Mouse (Mus musculus): ENCODE measurements around the gene Gm960. TPM values are rescaled to one million over a fixed set of nuclear protein-coding genes. Genes with fewer than 3 reads are reported as not detected.

The Gm960 gene
- polyA plus RNA-seq, 1 experiment from 2014 or later = 2.0 TPM

DNA sequence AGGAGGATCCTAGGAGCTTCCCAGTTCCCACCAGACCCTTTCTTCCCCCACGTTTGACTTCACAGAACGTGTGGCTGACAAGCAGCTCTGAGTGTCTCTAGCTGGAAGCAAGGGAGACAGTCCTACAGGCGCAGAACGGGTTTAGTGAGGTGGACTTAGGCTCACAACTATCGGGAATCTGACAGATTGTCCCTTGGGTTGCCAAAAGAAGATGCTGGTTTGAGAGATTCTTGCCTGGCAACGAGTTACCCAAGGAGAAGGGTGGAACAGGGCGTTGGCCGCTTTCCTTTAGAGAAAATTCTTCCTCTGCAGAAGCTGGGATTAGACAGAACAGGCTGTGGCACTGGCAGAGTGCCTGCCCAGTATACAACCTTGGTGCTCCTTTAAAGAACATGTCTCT, 388 bp upstream of the Gm960 start:
- Histone ChIP-seq H3K36me3 (ENCODE audit: insufficient read depth, low read length) (no peaks in the 10 kb centered on the region), H3K9me3 (ENCODE audit: low read length) (no peaks in the 10 kb centered on the region), H3K4me1 (ENCODE audit: insufficient read depth, low read length) (peaks cover 9% of the 10 kb centered on the region), H3K4me2 (replicated peaks; ENCODE audit: low read depth, low read length) (peak overlapping the region; percentile 90), H3K27me3 (ENCODE audit: insufficient read depth, low read length) (peaks cover 48% of the 10 kb centered on the region), H3K4me3 (ENCODE audit: low read length) (no peak overlapping the region), H3K9ac (replicated peaks; ENCODE audit: low read length) (peak overlapping the region; percentile 73; the same call in 1 of the 2 replicates), H3K27ac (ENCODE audit: low read length) (no peak overlapping the region)
- WGBS = 28% methylated on average over 8 of the region's 8 CpGs
- no peak for ATAC-seq (ENCODE audit: low FRiP score, low TSS enrichment)

- Histone ChIP-seq H3K4me3 (ENCODE audit: low read length) (peak overlapping the region; percentile 63), H3K9ac (replicated peaks; ENCODE audit: low read length) (peak overlapping the region; percentile 73), H3K4me1 (ENCODE audit: insufficient read depth, low read length) (peaks cover 9% of the 10 kb centered on the region), H3K9me3 (ENCODE audit: low read length) (no peaks in the 10 kb centered on the region), H3K4me2 (replicated peaks; ENCODE audit: low read depth, low read length) (peak overlapping the region; percentile 90), H3K36me3 (ENCODE audit: insufficient read depth, low read length) (no peaks in the 10 kb centered on the region), H3K27ac (ENCODE audit: low read length) (no peak overlapping the region), H3K27me3 (ENCODE audit: insufficient read depth, low read length) (peaks cover 52% of the 10 kb centered on the region)
- 77% methylated on average over 9 of the region's 9 CpGs for WGBS
- ATAC-seq (ENCODE audit: low FRiP score, low TSS enrichment) = 0 out of 2 replicates have a peak, but pooled peaks have one; percentile 12
Measured at GRCm38 (mm10) chr19:4697721-4698120, 747 bp downstream of the Gm960 start.

- Histone ChIP-seq H3K4me3 (ENCODE audit: low read length) (no peak overlapping the region), H3K4me1 (ENCODE audit: insufficient read depth, low read length) (peaks cover 9% of the 10 kb centered on the region), H3K36me3 (ENCODE audit: insufficient read depth, low read length) (no peaks in the 10 kb centered on the region), H3K27me3 (ENCODE audit: insufficient read depth, low read length) (peaks cover 52% of the 10 kb centered on the region), H3K27ac (ENCODE audit: low read length) (no peak overlapping the region), H3K4me2 (replicated peaks; ENCODE audit: low read depth, low read length) (no peak overlapping the region), H3K9ac (replicated peaks; ENCODE audit: low read length) (no peak overlapping the region), H3K9me3 (ENCODE audit: low read length) (no peaks in the 10 kb centered on the region)
- 90% methylated on average over 3 of the region's 3 CpGs for WGBS
- no peak for ATAC-seq (ENCODE audit: low FRiP score, low TSS enrichment)
Measured at GRCm38 (mm10) chr19:4697121-4697520, 1.3 kb downstream of the Gm960 start.

GRCm38 (mm10) chr19:4694346-4694745, 4.1 kb downstream of the Gm960 start:
- Histone ChIP-seq H3K9ac (replicated peaks; ENCODE audit: low read length) (no peak overlapping the region), H3K36me3 (ENCODE audit: insufficient read depth, low read length) (no peaks in the 10 kb centered on the region), H3K4me1 (ENCODE audit: insufficient read depth, low read length) (peaks cover 9% of the 10 kb centered on the region), H3K27me3 (ENCODE audit: insufficient read depth, low read length) (peaks cover 39% of the 10 kb centered on the region), H3K4me3 (ENCODE audit: low read length) (no peak overlapping the region), H3K27ac (ENCODE audit: low read length) (no peak overlapping the region), H3K4me2 (replicated peaks; ENCODE audit: low read depth, low read length) (no peak overlapping the region), H3K9me3 (ENCODE audit: low read length) (no peaks in the 10 kb centered on the region)
- no peak for ATAC-seq (ENCODE audit: low FRiP score, low TSS enrichment)
- 63% methylated on average over 3 of the region's 3 CpGs for WGBS

DNA sequence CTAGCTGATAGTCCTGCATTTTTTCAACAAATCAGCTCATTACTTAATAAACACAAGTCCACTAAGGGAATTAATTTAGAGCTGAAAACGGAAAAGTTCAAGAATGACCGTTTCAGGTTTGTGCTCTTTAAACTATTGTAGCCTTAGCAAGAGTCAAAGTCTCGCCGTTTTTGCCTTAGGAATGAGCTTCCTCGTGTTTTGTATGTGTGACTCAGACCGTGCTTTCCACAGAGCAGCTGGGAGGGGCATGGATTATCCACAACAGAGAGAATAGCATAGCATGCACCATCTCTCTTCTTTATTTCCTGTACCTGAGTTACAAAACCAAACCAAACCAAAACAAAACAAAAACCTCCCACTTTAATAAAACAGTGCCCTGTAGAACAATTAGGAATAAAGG, 26.1 kb downstream of the Gm960 start:
- Histone ChIP-seq H3K9ac (replicated peaks; ENCODE audit: low read length) (no peak overlapping the region), H3K9me3 (ENCODE audit: low read length) (no peaks in the 10 kb centered on the region), H3K4me1 (ENCODE audit: insufficient read depth, low read length) (no peaks in the 10 kb centered on the region), H3K27me3 (ENCODE audit: insufficient read depth, low read length) (no peaks in the 10 kb centered on the region), H3K4me2 (replicated peaks; ENCODE audit: low read depth, low read length) (no peak overlapping the region), H3K4me3 (ENCODE audit: low read length) (no peak overlapping the region), H3K36me3 (ENCODE audit: insufficient read depth, low read length) (no peaks in the 10 kb centered on the region), H3K27ac (ENCODE audit: low read length) (no peak overlapping the region)
- ATAC-seq (ENCODE audit: low FRiP score, low TSS enrichment) = no peak
- 69% methylated on average over 6 of the region's 6 CpGs for WGBS

DNA sequence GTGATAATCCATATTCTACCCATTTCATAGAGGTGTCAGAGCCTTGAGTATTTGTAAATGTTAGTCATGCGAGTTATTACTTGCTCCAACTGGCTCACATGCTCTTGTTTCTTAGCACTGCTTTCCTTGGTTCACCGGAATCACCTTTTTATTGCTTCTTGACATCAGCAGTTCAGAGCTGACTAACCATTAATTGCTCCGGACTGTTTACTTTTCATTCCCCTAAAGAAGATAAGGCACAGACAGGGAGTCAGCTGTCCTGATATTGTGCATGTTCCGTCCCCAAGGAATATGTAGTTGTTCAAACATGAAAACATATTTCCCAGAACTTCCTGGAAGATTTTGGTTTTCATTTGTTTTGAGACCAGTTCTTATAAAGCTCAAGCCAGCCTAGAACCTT, 27.7 kb downstream of the Gm960 start:
- H3K4me1 ChIP-seq (ENCODE audit: insufficient read depth, low read length) = no peaks in the 10 kb centered on the region
- H3K4me3 ChIP-seq (ENCODE audit: low read length) = no peak overlapping the region
- no peak overlapping the region for H3K27ac ChIP-seq (ENCODE audit: low read length)
- H3K9ac ChIP-seq (replicated peaks; ENCODE audit: low read length) = no peak overlapping the region
- H3K4me2 ChIP-seq (replicated peaks; ENCODE audit: low read depth, low read length) = no peak overlapping the region
- ATAC-seq (ENCODE audit: low FRiP score, low TSS enrichment) = no peak
- no peaks in the 10 kb centered on the region for H3K27me3 ChIP-seq (ENCODE audit: insufficient read depth, low read length)
- H3K36me3 ChIP-seq (ENCODE audit: insufficient read depth, low read length) = no peaks in the 10 kb centered on the region
- 26% methylated on average over 4 of the region's 4 CpGs for WGBS
- no peaks in the 10 kb centered on the region for H3K9me3 ChIP-seq (ENCODE audit: low read length)

- H3K27ac ChIP-seq (ENCODE audit: low read length) = no peak overlapping the region
Measured at GRCm38 (mm10) chr19:4666815-4667214, 31.7 kb downstream of the Gm960 start.

DNA sequence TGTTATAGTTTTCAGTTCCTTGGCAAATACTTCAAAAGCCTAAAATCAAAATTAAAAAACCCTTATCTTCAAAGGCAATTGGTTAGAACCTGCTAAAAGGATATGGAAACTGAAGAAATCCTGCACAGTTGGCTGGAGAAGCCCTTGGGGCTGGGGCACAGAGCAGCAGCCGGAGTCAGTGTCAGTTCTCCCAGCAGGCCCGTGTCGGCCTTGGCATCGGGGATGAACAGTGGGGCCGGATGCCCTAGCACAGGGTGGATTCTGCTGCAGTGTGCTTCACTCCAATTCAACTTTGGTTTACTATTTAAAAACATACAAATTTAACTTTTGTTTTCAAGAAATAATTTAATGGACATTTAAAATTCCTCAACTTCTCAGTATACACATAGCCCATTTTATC, 40.3 kb downstream of the Gm960 start:
- ATAC-seq (ENCODE audit: low FRiP score, low TSS enrichment) = no peak
- no peak overlapping the region for H3K4me3 ChIP-seq (ENCODE audit: low read length)
- no peak overlapping the region for H3K4me2 ChIP-seq (replicated peaks; ENCODE audit: low read depth, low read length)
- no peaks in the 10 kb centered on the region for H3K4me1 ChIP-seq (ENCODE audit: insufficient read depth, low read length)
- no peaks in the 10 kb centered on the region for H3K27me3 ChIP-seq (ENCODE audit: insufficient read depth, low read length)
- 85% methylated on average over 5 of the region's 5 CpGs for WGBS
- no peaks in the 10 kb centered on the region for H3K9me3 ChIP-seq (ENCODE audit: low read length)
- H3K36me3 ChIP-seq (ENCODE audit: insufficient read depth, low read length) = no peaks in the 10 kb centered on the region
- H3K27ac ChIP-seq (ENCODE audit: low read length) = no peak overlapping the region
- H3K9ac ChIP-seq (replicated peaks; ENCODE audit: low read length) = no peak overlapping the region

More at GRCm38 (mm10) chr19:4666815-4667214, 31.7 kb downstream of the Gm960 start:
- H3K27me3 ChIP-seq (ENCODE audit: insufficient read depth, low read length) = no peaks in the 10 kb centered on the region
- no peak overlapping the region for H3K9ac ChIP-seq (replicated peaks; ENCODE audit: low read length)
- H3K36me3 ChIP-seq (ENCODE audit: insufficient read depth, low read length) = no peaks in the 10 kb centered on the region
- no peak overlapping the region for H3K4me2 ChIP-seq (replicated peaks; ENCODE audit: low read depth, low read length)
- no peaks in the 10 kb centered on the region for H3K9me3 ChIP-seq (ENCODE audit: low read length)
- no peak overlapping the region for H3K4me3 ChIP-seq (ENCODE audit: low read length)
- H3K4me1 ChIP-seq (ENCODE audit: insufficient read depth, low read length) = no peaks in the 10 kb centered on the region
- ATAC-seq (ENCODE audit: low FRiP score, low TSS enrichment) = no peak

- H3K36me3 ChIP-seq (ENCODE audit: insufficient read depth, low read length) = no peaks in the 10 kb centered on the region
- no peaks in the 10 kb centered on the region for H3K4me1 ChIP-seq (ENCODE audit: insufficient read depth, low read length)
- H3K4me3 ChIP-seq (ENCODE audit: low read length) = no peak overlapping the region
- no peak overlapping the region for H3K27ac ChIP-seq (ENCODE audit: low read length)
- no peak overlapping the region for H3K9ac ChIP-seq (replicated peaks; ENCODE audit: low read length)
- H3K27me3 ChIP-seq (ENCODE audit: insufficient read depth, low read length) = no peaks in the 10 kb centered on the region
- ATAC-seq (ENCODE audit: low FRiP score, low TSS enrichment) = no peak
- H3K4me2 ChIP-seq (replicated peaks; ENCODE audit: low read depth, low read length) = no peak overlapping the region
- 74% methylated on average over 11 of the region's 11 CpGs for whole genome bisulfite sequencing
- H3K9me3 ChIP-seq (ENCODE audit: low read length) = no peaks in the 10 kb centered on the region
Measured at GRCm38 (mm10) chr19:4646917-4647492, 51.5 kb downstream of the Gm960 start.

- Histone ChIP-seq H3K36me3 (ENCODE audit: insufficient read depth, low read length) (no peaks in the 10 kb centered on the region), H3K9ac (replicated peaks; ENCODE audit: low read length) (no peak overlapping the region), H3K4me2 (replicated peaks; ENCODE audit: low read depth, low read length) (no peak overlapping the region), H3K27ac (ENCODE audit: low read length) (no peak overlapping the region), H3K27me3 (ENCODE audit: insufficient read depth, low read length) (no peaks in the 10 kb centered on the region), H3K4me1 (ENCODE audit: insufficient read depth, low read length) (no peaks in the 10 kb centered on the region), H3K9me3 (ENCODE audit: low read length) (no peaks in the 10 kb centered on the region), H3K4me3 (ENCODE audit: low read length) (no peak overlapping the region)
- 44% methylated on average over 10 of the region's 10 CpGs for WGBS
- no peak for ATAC-seq (ENCODE audit: low FRiP score, low TSS enrichment)
Measured at GRCm38 (mm10) chr19:4644271-4644670, 54.2 kb downstream of the Gm960 start.
